Mouse (Mus musculus) kidney, postnatal 25 days (tissue): Measurements from ENCODE around the gene Adam26a.
"Not testable (repeated sequence)": the region's sequence is repeated elsewhere in the genome, so short reads cannot be mapped to it uniquely, and the experiment has no call there.

Source experiments
- DNase-seq, 2 experiments: peaks; one replicate each; pipeline ENCODE4 v3.0.0; 2021; ENCODE audit warnings: mixed read lengths in 2 of 2

Gene Adam26a

DNA sequence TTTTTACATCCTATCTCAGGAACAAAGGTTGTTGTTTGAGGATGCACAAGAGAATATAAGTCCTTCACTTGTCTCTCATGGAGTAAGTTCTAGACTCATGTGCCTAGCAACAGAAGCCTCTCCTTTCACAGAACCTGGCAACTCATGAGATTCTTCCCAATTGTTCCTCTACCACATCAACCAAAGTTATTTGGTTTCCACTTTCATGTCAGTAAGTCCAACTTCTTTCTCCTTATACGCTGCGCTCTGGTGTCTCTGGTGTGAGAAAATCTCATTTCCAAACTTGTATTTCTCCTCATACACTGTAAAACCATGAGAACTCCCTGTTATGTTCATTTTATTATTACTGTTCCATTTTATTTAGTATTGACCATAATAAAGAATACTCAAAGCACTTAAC, at the start of gene Adam26a:
Adam26a (minus strand) TSS at position 101 of the 400 bp plus-strand sequence.
- DNase-seq: not testable (repeated sequence)

DNA sequence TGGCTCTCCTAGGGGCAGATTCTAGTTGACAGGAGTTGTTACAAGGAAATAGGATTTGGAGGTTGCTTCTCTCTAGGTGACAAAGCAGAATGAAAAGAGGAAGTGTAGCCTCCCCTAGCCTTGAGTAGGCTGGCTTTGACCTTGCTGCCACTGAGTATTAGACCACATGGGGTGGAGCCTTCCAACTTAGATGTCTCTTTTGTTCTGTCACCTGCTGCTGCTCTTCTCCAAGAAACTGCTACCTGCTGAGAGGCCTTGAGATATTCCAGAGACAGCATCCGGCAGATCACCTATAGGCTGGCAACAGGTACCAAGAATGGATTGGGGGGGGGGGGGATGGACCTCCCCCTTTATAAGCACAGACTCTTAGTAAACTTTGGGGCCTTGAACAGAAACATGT, 39.5 kb upstream of the Adam26a start:
- no peak for DNase-seq

DNA sequence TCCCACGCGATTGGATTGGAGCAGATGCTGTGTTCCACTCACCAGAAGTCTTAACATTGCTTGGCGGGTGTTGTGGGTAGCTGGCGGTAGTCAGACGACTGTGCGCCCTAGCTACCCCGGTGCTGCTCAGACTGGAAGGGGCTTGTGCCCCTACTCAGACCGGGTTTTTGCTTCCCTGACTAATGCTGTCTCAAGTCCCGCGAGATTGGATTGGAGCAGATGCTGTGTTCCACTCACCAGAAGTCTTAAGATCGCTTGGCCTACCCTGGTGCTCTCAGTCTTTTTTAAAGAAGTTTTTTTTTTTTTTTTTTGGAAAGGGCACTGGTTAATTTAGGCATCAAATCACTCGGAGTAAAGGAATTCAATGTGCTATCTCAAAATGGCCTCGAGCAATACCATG, 27.1 kb upstream of the Adam26a start:
- DNase-seq: not testable (repeated sequence)

DNA sequence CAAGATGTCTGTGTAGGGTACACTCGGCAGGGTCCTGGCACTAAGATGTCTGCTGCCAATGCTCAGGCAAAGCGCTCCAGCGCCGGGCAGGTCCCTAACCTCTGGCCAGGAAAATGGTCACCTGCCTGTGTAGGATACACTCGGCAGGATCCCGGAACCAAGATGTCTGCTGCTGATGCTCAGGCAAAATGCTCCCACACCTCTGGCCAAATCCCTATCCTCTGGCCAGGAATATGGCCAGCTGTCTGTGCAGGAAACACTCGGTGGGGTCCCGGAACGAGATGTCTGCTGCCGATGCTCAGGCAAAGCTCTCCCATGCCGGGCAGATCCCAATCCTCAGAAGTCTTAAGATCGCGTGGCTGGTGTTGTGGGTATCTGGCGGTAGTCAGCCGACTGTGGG, 26.7 kb upstream of the Adam26a start:
- DNase-seq: not testable (repeated sequence)

DNA sequence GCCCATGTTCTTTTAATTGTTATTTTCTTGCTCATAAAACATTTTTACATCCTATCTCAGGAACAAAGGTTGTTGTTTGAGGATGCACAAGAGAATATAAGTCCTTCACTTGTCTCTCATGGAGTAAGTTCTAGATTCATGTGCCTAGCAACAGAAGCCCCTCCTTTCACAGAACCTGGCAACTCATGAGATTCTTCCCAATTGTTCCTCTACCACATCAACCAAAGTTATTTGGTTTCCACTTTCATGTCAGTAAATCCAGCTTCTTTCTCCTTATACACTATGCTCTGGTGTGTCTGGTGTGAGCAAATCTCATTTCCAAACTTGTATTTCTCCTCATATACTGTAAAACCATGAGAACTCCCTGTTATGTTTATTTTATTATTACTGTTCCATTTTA, 48.5 kb downstream of the Adam26a start, which contains the start of gene Adam26b:
Adam26b (minus strand) TSS at position 101 of the 400 bp plus-strand sequence.
- not testable (repeated sequence) for DNase-seq
